Mouse (Mus musculus) midbrain, embryonic 15.5 days (tissue): Measurements from ENCODE around the gene Cplane1. TPM values are rescaled to one million over a fixed set of nuclear protein-coding genes. Genes with fewer than 3 reads are reported as not detected.

Experiments
- ATAC-seq: fragments of 200-750 bp; cut with Nextera tagmentation; replicated peaks from 2 replicates; pipeline ENCODE4 v1.8.0; 2017; ENCODE audit warnings: moderate TSS enrichment
- H3K27ac ChIP-seq: fragments of 300-500 bp; sonication (generic); 2 replicates; pipeline ENCODE4 v1.5.1; 2015; ENCODE audit warnings: mild to moderate bottlenecking, inconsistent platforms
- H3K27me3 ChIP-seq: fragments of 300-500 bp; sonication (generic); replicated peaks from 2 replicates; pipeline ENCODE4 v1.6.1; 2015; ENCODE audit warnings: inconsistent platforms
- H3K36me3 ChIP-seq: fragments of 300-500 bp; sonication (generic); replicated peaks from 2 replicates; pipeline ENCODE4 v1.6.1; 2015; ENCODE audit warnings: inconsistent platforms
- H3K4me1 ChIP-seq: fragments of 300-500 bp; sonication (generic); 2 replicates; pipeline ENCODE4 v1.6.1; 2015; ENCODE audit warnings: inconsistent platforms
- H3K4me2 ChIP-seq: fragments of 300-500 bp; sonication (generic); 2 replicates; pipeline ENCODE4 v1.6.1; 2015; ENCODE audit warnings: inconsistent platforms, mild to moderate bottlenecking, moderate library complexity
- H3K4me3 ChIP-seq: fragments of 300-500 bp; sonication (generic); 2 replicates; pipeline ENCODE4 v1.5.1; 2015; ENCODE audit warnings: mild to moderate bottlenecking, inconsistent platforms
- H3K9ac ChIP-seq: fragments of 300-500 bp; sonication (generic); 2 replicates; pipeline ENCODE4 v1.6.1; 2015; ENCODE audit warnings: mild to moderate bottlenecking, inconsistent platforms
- H3K9me3 ChIP-seq: fragments of 300-500 bp; sonication (generic); 2 replicates; pipeline ENCODE4 v1.6.1; 2016; ENCODE audit warnings: inconsistent platforms
- WGBS: fragments of 180-500 bp; shearing (Covaris S2); methylation state at CpG from one replicate; pipeline ENCODE4 v1.1.7; 2015; ENCODE audit warnings: mixed read lengths; 5-methylcytosine and 5-hydroxymethylcytosine counted together
- polyA plus RNA-seq: library from polyadenylated mRNA; unstranded; fragments of >200 nt; fragmentation: Nextera tagmentation; extraction: Ambion mirVana; gene quantifications from 2 replicates; pipeline ENCODE4 v1.2.1, GENCODE M21; 2015

The Cplane1 gene
- polyA plus RNA-seq, 1 experiment from 2014 or later = 18.1 TPM

DNA sequence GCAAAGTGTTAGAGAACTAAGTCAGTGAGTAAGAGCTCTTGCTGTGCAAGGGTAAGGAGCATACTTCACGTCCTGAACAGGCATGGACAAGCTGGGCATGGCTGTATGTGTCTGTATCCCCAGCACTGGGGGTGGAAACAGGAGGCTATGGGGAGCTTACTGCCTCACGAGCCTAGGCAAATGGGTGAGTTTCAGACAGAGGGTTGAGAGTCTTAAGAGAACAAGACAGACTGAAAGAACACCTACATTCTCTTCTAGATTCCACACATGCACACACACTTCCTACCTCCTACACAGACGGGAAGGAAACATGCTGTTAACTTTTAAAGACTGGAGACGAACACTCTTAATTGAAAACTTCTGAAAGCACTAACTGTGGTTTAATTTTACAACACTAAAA is 148.5 kb downstream of the Cplane1 start:
- no peak overlapping the region for H3K4me3 ChIP-seq
- H3K27me3 ChIP-seq = no peaks in the 10 kb centered on the region
- 93% methylated on average over 4 of the region's 4 CpGs for WGBS
- H3K4me2 ChIP-seq = no peak overlapping the region
- H3K36me3 ChIP-seq = peaks cover 28% of the 10 kb centered on the region; the same call in 1 of the 2 replicates
- H3K9ac ChIP-seq = no peak overlapping the region
- H3K9me3 ChIP-seq = no peaks in the 10 kb centered on the region
- H3K4me1 ChIP-seq = no peaks in the 10 kb centered on the region
- H3K27ac ChIP-seq = no peak overlapping the region
- ATAC-seq = no peak

DNA sequence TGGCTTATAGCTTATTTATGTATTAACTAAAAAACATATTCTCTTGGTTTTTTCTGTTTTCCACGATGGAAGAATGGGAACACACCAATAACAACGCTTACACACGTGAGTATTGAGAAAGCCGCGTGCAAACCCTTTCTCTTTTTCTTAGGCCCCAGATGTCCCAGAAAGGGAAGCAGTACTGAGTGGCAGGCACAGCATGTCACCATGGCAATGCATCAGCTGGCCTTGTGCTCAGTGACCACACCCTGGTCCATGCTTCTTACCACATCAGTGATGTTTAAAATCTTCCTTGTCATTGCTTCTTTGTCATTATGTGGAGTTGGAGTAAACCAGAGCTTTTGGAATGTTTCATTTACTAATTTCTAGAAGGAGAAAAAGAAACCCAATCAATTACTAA is 150.3 kb downstream of the Cplane1 start:
- Histone ChIP-seq H3K27me3 (no peaks in the 10 kb centered on the region), H3K9me3 (no peaks in the 10 kb centered on the region), H3K27ac (no peak overlapping the region), H3K4me2 (no peak overlapping the region), H3K4me1 (no peaks in the 10 kb centered on the region), H3K9ac (no peak overlapping the region), H3K36me3 (peaks cover 34% of the 10 kb centered on the region; the same call in 1 of the 2 replicates), H3K4me3 (no peak overlapping the region)
- WGBS = 94% methylated on average over 5 of the region's 5 CpGs
- no peak for ATAC-seq

Other genes starting within 250 kb of the Cplane1 start
- gene Wdr70, start 69.9 kb upstream of the Cplane1 start, polyA plus RNA-seq = 68.8 and 73.1 TPM in 2 replicates
- 10.6 and 11.4 TPM in 2 replicates for gene Nup155, start 59.8 kb upstream of the Cplane1 start, polyA plus RNA-seq